Mouse (Mus musculus): ENCODE measurements around the gene Rorb.

DNA sequence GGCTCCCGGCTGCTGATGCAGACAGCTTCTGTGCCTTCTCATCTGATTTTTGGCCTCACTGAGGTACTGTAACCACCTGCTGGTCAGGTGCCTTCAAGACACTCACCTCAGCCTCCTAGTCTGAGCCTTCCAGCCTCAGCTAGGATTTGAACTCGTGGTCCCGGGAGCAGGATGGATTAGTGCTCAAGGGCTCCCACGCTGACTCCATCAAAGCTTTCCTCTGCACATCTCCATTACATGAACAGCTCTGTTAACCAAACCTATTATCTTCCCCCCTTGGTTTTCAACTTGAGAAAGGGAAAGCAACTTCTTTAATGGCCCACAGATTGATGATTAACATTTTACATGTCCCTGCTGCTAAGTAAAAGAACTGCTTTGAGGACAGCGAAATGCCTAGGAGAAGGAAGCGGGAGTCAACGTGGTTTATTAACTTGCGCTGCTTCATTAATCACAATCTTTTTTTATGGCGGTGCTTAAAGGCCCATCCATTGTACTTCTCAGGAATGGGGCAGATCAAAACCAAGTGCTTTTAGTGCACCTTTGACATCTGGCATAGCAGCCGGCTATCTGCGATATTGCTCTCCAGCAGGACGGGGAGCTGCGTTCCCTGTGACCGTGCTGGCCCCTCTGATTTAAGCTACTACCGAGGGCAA, 208.8 kb downstream of the Rorb start:
- TF ChIP-seq TAL1 (IDR thresholded peaks at IDR 0.05; ENCODE audit: low read length) (no peak), GATA1 (IDR thresholded peaks at IDR 0.05; ENCODE audit: low read length) (no peak)
